Mouse (Mus musculus) gastrocnemius, postnatal 14 days (tissue): Measurements from ENCODE around the gene Neurod6. TPM values are rescaled to one million over a fixed set of nuclear protein-coding genes. Genes with fewer than 3 reads are reported as not detected.

Source experiments
- DNase-seq: peaks from one replicate; pipeline ENCODE4 v3.0.0; 2021; ENCODE audit warnings: mixed read lengths
- intact Hi-C: fragments of 180-260 bp; cut with DNase I; formaldehyde crosslinking; loops from one replicate; pipeline ENCODE4 v1.15.1; 2025; ENCODE audit warnings: low total_unique reads
- total RNA-seq, 2 experiments: library from RNA; stranded (reverse); gene quantifications; 2 replicates each; pipeline ENCODE4 v1.2.3; 2021

Gene Neurod6
- total RNA-seq, 2 experiments from 2014 or later, result not detected

- no peak for DNase-seq
- intact Hi-C loops, result no loop called here
Observed at GRCm38 (mm10) chr6:55647771-55648280, 33.2 kb downstream of the Neurod6 start.

GRCm38 (mm10) chr6:55646824-55647560 lies 34.1 kb downstream of the Neurod6 start:
- intact Hi-C loops, result no loop called here
- no peak for DNase-seq

GRCm38 (mm10) chr6:55646111-55646823 lies 34.8 kb downstream of the Neurod6 start:
- DNase-seq, result no peak
- intact Hi-C loops, result no loop called here

- no peak for DNase-seq
- intact Hi-C loops, result no loop called here
Observed at GRCm38 (mm10) chr6:55634662-55635061, 46.4 kb downstream of the Neurod6 start.

Other genes starting within 250 kb of the Neurod6 start
- gene Adcyap1r1, start 229.3 kb downstream of the Neurod6 start, total RNA-seq, result 1 to 10 TPM; 2.7 to 4.0 TPM
- gene Itprid1, start 155.6 kb upstream of the Neurod6 start, total RNA-seq, result not detected